Mouse (Mus musculus): ENCODE measurements at regions not wholly inside any gene's neighbourhood (a gene's known extent, or its start where the extent isn't known, plus 50 kb on each side); places are given as distances from the start of the nearest gene placed in this dataset.

DNA sequence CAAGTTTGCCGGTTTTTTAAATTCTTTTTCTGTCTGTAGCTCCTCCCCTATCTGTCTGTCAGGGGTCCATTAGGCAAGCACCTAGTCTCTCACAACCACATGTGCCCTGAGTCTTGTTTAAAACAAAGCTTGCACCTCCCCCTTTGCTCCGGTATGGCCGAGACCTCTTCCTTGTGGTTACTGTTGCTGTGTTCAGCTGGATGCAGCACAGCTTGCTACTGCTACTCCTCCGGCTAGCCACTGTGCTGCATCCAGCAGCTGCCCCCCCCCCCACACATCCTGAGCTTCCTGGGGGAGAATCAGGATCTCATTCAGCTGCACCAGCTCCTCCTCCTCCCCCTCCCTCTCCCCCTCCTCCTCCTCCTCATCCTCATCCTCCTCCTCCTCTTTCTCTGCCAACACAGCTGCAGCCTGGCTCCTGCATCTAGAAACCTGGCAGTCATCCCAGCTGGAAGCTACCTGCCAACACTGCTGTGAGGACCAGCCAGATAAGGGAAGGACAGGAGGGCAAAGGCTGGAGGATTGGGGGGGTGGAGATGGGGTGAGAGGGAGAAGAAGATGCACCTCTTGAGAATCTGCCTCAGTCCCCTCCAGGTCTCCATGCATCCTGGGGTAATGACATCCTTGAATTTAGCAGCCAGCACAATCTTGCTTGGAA lies 114.8 kb upstream of the Tmem260 start:
- no peak for DNase-seq (ENCODE audit: low spot score)

GRCm38 (mm10) chr14:48331623-48332000 lies 114.3 kb upstream of the Tmem260 start:
- DNase-seq (ENCODE audit: low spot score), result no peak

GRCm38 (mm10) chr14:48332193-48332592 lies 113.7 kb upstream of the Tmem260 start:
- DNase-seq (ENCODE audit: low spot score), result no peak

GRCm38 (mm10) chr14:48332660-48333059 lies 113.3 kb upstream of the Tmem260 start:
- no peak for DNase-seq (ENCODE audit: low spot score)

DNA sequence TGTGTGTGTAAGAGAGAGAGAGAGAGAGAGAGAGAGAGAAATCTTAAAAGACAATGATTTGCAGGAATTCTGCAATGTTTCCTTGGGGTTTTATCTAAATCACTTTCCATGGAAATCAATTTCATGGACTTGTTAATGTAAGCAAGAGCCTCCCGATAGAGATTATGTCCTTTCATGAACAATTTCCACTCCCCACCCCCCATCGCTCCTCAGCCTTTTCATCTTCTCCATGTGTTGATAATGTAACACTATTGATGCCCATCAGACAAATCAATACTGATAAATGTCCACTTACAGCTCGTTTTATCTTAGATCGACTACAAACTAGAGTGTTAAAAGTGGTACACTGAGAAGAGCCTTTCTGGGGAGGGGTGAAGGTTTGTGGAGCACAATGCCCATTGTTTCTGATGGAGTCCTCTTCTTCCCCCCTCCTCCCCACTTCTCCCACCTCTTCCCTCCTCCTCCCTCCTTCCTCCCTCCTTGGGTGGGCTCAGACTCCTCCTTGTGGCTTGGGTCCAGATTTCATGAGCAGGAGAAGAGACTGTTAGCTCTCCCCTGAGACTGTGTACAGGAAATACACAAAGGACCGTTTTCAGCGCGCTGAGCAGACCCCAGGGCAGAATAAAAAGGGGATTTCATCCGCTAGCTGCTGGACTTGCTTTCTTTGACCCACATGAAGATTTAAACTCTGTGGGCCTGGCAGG lies 111.7 kb upstream of the Tmem260 start:
- no peak for DNase-seq (ENCODE audit: low spot score)

DNA sequence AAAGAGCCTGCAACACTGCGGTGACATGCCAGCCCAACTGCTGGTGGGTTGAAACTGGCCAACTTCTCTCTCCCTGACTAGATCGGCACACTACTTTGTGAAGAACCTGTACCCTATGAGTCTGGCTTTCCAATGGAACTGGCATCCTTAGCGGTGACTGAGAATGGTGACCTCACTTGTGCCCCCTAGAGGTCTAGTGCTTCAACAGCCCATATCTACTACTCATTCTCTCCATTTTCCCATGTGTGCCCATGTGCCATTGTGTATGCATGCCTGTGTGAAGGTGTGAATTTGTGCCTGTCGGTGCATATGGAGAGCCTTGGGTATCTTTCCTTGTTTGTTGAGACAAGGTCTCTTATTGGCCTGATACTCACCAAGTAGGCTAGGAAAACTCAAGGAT lies 106.5 kb upstream of the Tmem260 start:
- no peak for DNase-seq (ENCODE audit: low spot score)

DNA sequence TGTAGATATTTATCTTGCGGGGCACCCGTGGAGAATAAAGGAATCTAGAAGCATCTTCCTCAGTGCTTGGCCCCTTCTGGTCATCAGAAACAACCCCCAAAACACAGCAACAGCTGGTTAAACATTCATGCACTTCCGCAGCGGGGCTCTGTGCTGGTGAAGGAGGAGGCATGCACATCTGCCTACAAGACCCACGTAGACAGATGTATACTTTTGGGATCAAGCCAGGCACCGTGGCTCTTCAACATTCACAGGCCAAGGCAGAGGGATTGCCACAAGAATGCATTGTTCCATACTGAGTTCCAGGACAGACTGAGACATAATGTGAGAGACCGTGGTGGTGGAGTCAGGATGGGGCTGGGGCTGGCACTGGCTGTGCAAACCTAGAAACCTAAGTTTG lies 103.0 kb upstream of the Tmem260 start:
- no peak for DNase-seq (ENCODE audit: low spot score)

- DNase-seq (ENCODE audit: low spot score), result no peak
Measured at GRCm38 (mm10) chr14:48345956-48346355, 100.0 kb upstream of the Tmem260 start.

DNA sequence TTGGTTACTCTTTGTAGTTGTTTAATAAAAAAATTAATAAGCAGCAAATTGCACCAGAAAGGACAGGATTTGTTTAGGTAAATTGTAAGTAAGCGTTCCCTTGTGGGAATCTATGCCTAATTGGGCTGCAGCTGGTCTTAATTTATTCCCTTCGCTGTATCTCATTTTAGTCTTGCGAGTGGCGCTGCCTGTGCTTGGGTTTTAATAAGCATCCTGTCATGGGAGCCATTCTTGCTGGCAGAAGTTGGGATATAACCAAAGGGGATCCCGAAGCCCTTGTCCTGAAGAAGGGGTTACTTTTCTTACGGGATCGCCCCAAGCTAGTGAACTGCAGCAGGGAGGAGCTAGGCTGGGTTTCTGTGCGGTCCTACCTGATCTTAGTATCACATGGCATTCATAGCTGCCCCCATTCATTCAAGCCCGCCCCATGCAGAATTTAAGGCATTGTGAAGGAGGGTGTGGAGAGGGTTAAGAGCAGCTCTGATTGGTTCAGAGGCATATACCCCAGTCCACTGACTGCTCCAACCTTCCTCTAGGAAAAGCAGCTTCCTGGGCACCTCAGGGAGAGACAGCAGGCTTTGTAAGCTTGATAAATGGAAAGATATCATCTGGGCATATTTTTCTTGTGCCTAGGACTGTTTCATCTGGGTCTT lies 96.4 kb upstream of the Tmem260 start:
- no peak for DNase-seq (ENCODE audit: low spot score)

- no peak for DNase-seq (ENCODE audit: low spot score)
Measured at GRCm38 (mm10) chr14:48351652-48352051, 94.3 kb upstream of the Tmem260 start.

DNA sequence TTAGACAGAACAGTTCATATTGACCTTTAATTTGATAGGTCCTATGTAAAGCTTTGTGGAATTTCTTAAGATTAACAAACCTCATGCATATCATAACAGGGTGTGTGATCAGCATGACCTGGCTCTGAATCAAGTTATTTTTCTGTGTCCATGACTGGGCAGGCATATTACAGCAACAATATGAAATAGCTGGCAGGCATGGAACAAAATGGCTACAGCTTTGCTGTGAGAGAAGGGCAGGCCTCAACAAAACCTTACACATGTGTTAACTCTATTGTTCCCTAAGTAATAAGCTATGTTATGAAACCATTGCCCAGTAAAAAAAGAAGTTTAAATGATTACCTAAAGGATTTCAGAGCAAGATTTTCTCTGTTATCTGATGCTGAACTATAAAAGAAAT lies 93.1 kb upstream of the Tmem260 start:
- DNase-seq (ENCODE audit: low spot score), result no peak

DNA sequence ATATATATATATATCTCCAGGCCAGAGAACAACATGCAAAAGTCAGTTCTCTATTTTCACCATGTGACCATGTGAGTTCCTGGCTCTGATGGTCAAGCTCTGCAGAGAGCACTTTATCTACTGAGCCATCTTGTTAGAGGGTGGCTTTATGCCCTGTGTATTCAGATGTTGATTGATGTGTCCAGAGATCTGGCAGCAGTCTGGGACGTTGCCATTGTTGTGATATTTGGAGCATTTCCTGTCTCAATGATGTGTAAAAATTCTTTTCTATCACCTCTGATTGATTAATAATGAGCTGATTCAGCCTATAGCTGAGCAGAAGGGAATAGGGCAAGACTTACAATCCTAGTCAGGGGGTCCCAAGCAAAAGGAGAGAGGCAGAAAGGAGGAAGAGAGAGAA lies 91.7 kb upstream of the Tmem260 start:
- no peak for DNase-seq (ENCODE audit: low spot score)

- DNase-seq (ENCODE audit: low spot score), result no peak
Measured at GRCm38 (mm10) chr14:48357441-48357840, 88.5 kb upstream of the Tmem260 start.

DNA sequence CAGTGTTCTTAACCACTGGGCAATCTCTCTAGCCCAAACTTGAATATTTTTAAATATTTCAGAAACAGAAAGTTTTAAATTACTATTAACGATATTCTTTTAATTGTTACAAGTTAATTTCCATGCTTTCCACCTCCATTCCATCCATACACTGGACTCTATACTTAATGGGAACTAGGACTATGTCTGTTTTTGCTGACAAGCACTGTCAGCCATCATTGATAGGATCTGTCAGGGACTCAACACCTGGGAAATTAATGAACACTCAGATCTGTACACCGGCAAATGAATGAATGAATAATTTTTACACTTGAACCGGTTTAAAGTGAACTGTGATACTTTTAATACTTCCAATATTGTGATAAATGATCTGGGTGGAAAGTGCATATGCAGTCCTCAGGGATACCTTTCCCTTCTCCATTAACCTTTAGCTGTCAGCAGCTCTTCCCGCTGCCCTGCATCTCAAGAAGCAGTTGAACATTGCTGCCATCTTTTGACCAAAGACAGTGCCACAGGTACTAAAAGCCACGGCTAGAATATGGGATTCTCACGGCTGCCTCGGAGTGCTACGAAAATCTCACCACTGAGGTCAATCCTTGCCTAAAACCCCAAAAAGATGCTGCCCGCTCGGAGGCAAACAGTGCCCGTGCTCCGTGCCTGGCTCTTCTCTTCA lies 87.3 kb upstream of the Tmem260 start:
- no peak for DNase-seq (ENCODE audit: low spot score)

GRCm38 (mm10) chr14:48361820-48362219 lies 84.1 kb upstream of the Tmem260 start:
- no peak for DNase-seq (ENCODE audit: low spot score)

DNA sequence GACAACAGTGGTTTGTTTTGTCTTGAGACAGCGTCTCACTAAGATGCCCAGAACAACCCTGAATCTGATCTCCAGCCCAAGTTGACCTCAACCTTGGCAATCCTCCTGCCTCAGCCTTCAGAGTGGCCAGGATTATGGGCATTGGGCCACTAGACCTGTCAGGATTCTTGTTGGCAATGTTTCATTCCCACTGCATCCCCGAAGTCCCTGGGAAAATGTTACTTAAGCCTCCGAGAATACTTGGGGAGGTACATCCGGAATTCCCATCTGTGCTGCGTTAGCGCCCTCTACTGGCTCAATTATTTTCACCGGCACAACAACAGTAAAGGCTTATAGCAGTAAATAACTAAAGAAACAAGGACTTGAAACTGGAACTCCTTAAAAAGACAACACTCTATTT lies 78.9 kb upstream of the Tmem260 start:
- DNase-seq (ENCODE audit: low spot score), result peak; percentile 47

- DNase-seq (ENCODE audit: low spot score), result no peak
Measured at GRCm38 (mm10) chr14:48370322-48370721, 75.6 kb upstream of the Tmem260 start.

DNA sequence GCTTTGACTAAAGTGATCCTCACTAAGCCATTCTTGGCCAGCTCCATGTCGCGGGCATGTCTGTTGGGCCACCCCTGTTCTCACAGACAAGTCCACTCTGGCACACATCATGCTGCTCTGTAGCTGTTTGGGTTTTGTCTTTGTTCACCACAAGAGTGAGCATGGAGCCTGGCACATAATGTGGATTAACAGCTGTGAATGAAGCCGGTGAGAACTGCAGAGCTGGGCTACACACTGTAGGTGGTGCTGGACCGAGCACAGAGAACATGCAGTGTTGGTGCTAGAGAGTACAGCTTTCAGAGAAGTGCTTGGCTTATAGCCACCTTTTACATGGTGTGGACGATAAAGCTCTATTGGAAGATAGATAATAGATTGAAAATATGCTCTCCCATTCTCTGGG lies 74.2 kb upstream of the Tmem260 start:
- no peak for DNase-seq (ENCODE audit: low spot score)

- no peak for DNase-seq (ENCODE audit: low spot score)
Measured at GRCm38 (mm10) chr14:48376112-48376511, 69.8 kb upstream of the Tmem260 start.
